Mouse (Mus musculus) CD4-positive, CD25-positive, alpha-beta regulatory T cell, adult 2 months (primary cell): ENCODE measurements around the gene Nabp2.
A peak's percentile ranks its signal among the peaks of the same experiment; 100 is the strongest.

ENCODE experiments used
- DNase-seq: peaks from one replicate; pipeline ENCODE4 v3.0.0-alpha.2; 2012; ENCODE audit warnings: low read depth, low spot score

Nabp2 gene

DNA sequence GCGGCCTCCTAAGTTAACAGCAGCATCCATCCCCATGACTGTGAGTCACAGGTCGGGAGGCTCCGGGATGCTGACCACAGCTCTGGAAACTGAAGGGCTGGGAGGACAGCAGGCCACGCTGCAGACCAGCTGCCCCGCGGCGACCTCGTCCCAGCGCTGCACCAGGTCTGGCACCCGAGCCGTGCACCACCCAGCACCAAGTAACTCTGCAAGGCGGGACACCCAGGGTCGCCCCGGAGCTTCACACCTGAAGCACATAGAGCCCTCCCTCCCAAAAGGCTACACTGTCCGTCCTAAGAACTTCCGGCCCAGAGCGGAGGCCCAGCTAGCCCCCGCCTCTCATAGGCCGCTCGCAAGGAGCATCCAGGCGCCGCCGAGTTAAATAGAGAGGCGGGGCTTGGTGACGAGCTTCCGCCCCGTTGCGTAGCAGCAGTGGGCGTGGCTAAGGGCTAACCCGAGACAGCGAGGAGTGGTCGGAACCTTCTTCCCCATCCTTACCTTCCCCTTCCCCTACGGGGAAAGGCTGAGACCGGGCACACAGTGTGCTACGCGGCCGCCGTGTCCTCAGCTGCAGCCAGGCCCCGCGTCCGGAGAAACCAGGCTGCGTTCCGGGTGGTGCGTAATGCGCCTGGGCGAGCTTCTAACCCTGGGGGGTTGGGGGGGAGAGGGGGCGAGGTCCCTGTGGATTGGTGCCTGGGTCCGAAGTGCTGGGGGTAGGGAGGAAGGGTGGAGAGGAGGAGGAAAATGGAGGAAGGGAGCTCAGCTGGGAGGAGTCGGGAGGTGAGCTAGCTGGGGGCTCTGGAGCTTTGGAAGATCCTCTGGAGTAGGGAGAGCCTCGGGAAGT is at the start of gene Nabp2, which contains the start of gene Rnf41:
Gene Nabp2 (minus strand): TSS at position 282 of the 844 bp plus-strand sequence.
Gene Rnf41 (plus strand): TSS at position 447 of the 844 bp plus-strand sequence.
- peak; percentile 96 for DNase-seq

DNA sequence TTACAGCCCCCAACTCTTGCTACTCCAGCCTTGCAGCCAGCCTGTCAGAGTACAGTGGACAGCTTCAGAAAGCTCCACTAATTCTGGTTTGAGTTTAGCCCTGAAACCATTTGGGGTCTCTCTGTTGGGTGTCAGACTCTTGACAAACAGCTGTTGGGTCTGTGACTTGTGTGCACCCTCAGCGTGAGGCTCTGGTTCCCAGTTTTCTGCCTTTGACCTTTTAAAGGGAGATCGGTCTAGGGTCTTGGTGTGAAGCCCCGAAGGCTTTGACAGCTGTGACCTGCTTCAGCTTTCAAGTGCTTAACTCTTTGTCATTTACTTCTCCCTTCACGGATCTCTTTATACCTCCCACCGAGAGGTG is 49.0 kb upstream of the Nabp2 start:
- no peak for DNase-seq

DNA sequence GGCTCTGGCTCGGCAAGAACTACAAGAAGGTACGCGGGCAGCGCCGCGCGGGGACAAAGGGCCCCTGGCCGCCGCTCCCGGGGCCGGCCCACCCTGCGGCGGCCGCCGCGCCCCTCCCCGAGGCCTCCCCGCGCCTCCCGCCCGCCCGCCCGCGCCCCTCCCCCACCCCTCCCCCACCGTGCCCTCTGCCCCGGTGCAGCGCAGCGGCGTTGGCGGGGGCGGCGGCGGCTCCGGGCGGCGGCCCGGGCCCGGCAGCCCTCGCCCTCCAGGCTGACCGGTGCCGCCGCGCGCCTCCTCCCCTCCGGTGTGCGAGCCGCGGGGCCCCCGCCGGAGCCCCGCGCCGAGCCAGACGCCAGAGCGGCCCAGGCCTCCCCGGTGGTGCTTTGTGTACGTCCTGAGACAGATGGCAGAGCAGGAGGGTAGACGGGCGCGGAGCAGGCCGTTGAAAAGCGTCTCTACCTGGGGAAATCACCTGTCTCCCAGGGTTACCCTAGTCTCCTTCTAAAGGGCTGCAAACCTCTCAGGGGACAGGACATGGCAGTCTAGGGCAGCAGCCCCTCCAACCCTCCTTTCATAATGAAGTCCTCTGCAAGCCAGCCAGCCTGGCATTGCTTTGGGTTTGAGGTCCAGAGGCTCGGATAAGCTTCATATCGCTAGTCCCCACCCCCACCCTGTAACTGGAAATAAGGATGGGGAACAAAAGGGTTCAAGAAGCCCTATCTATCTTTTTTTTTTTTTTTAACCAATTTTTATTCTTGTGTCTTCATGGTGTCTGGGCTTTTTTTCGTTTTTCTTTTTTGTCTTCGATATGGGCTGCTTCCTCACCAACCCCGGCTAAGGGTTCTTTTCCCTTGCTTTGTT is 48.3 kb upstream of the Nabp2 start:
- DNase-seq: peak; percentile 68

DNA sequence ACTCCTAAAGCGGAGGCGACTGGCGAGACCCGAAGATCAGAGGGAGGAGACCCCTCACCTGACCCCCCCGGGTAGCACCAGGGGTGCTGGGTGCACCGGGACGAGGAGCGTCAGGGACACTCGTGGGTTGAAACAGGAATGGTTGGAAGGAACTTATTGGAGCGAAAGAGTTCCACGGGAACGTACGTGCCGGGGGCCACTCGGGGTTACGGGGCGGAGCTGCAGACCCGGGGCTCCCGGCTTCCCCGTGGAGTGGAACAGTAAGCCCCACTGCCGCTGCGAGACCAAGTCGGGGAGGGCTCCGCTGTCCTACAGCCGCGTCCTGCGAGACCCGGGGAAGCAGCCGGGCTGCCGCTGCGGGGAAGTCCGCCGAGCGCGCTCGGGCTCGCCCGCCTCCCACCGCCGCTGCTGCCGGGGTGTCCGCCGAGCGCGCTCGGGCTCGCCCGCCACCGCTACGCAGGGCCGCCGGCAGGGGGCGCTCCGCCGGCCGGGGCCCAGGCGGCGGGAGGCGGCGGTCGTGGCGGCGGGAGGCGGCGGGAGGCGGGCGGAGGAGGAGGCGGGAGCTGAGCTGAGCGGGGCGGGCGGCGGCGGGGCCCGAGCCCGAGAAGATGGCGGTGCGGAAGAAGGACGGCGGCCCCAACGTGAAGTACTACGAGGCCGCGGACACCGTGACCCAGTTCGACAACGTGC is 47.6 kb upstream of the Nabp2 start, which contains the start of gene Smarcc2:
Gene Smarcc2 (plus strand): TSS at position 530 of the 690 bp plus-strand sequence.
- DNase-seq: peak; percentile 92

DNA sequence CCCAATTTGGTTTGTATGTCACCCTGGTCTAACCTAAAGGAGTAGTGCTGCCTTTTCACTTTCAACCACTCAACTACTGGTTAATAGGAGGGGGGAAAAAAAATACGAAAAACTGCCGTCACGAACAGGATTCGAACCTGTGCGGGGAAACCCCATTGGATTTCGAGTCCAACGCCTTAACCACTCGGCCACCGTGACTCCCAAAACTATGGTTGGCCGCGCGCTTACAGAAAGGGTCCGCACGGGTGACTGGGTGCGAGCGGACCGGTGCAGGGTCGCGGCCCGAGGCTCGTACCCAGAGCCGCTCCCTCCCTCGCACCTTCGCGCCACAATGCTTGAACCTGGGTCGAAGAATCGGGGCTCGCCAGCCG is 47.0 kb upstream of the Nabp2 start:
- peak; percentile 80 for DNase-seq

DNA sequence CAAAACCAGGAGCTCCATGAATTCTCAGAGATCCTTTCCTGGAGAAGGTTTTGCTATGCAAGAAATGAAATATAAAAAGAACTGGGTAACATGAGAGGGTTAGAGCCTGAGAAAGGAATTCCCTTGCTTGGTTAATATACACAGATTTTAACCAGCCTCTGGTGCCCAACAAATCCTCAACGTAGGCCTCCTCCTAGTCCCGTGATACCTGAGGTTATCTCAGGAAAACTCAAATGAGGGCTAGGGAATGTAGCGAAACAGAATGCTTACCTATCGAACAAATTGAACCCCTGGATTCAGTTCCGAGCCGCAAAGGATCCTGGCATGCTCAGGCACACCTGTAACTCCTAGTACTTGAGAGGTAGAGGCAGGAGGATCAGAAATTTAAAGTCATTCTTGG is 46.4 kb upstream of the Nabp2 start:
- no peak for DNase-seq

DNA sequence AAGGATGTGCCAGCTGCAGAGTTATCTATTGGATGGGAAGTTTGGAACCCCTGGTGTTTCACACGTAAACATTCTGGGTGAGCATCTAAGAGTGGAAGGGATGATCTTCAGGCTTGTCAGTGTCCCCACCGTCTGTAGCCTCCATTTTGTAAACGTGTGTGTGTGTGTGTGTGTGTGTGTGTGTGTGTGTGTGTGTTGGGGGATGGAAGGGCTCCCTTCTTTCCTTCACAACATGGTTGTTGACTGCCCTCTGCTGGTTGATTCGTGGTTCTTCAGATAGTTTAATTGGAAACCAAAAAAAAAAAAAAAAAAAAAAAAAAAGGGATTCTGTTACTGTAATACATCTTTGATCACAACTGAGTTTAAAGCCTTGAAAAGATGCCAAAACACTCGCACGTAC is 44.0 kb upstream of the Nabp2 start:
- DNase-seq: peak; percentile 90

DNA sequence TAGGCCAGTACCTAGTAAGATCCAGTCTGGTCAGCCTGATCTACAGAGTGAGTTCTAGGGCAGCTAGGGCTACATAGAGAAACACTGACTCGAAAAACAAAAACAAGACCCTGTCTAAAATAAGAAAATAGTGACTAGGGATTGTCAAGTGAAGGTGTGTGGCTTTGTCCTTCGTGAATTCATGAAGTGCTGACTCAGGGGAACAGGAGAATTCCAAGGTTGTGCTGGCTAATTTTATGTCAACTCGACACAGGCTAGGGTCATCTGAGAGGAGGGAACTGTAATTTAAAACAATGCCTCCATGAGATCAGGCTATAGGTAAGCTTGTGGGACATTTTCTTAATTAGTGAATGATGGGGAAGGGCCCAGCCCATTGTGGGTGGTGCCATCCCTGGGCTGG is 43.2 kb upstream of the Nabp2 start:
- DNase-seq: no peak

DNA sequence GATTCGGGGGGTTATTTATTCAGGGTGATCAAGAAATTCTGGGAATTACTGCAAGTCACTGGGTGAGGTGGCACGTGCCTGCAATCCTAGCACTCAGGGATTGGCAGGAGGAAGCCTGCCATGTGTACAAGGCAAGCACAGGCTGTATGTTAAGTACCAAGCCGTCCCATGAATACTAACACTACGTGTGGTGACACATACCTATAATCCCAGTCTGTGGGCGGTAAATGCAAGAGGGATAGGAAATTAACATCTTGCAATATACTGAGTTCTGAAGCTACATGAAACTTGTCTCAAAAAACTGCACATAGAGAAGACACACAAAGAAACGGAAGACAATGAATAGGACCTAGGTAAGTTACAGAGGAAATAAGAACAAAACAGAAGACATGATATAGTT is 39.7 kb upstream of the Nabp2 start:
- DNase-seq: no peak

DNA sequence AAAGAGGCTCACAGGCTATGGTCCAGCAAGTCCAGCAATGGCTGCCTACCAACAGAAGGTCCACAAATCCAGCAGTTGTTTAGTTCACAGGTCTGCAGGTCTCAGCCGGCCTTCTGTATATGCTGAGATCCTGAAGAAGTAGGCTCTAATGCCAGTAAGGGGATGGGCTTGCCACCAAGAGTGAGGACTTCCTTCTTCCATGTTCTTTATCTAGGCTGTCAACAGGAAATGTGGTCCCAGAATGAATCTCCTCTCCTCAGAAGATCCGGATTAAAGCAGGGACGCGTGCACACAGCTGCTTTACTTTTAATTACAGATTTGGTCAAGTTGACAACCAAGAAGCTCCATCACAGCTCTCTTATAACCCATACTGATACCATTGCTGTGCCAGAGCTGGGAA is 34.1 kb upstream of the Nabp2 start:
- no peak for DNase-seq

DNA sequence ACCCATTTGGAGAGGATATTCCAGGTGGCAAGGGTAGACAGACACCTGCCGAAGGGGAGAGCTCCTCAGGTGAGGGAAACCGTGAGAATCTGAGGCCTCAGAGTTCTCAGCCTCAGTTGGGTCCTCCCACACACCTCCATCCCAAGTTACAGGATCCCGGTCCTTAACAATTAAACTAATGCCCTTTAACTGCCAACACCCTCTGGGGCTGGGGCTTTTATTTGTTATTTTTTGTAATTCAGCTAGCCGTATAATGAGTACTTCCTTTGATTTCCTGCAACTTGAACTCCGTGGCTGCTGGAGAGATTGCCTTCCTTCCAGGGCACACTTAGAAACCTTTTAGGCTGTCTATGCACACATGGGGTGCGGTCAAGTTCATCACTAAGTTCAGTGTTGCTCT is 33.1 kb upstream of the Nabp2 start:
- DNase-seq: no peak

DNA sequence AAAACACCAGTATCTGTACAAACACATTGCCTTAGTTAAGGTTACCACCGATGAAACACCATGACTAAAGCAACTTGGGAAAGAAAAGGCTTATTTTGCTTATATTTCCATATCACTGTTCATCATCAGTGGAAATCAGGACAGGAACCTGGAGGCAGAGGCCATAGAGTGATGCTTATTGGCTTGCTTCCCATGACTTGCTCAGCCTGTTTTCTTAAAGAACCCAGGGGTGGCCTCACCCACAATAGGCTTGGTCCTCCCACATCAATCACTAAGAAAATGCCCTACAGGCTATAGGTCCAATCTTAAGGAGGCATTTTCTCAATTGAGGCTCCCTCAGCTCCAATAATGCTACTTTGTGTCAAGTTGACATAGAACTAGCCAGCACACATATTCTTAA is 31.4 kb upstream of the Nabp2 start:
- no peak for DNase-seq

DNA sequence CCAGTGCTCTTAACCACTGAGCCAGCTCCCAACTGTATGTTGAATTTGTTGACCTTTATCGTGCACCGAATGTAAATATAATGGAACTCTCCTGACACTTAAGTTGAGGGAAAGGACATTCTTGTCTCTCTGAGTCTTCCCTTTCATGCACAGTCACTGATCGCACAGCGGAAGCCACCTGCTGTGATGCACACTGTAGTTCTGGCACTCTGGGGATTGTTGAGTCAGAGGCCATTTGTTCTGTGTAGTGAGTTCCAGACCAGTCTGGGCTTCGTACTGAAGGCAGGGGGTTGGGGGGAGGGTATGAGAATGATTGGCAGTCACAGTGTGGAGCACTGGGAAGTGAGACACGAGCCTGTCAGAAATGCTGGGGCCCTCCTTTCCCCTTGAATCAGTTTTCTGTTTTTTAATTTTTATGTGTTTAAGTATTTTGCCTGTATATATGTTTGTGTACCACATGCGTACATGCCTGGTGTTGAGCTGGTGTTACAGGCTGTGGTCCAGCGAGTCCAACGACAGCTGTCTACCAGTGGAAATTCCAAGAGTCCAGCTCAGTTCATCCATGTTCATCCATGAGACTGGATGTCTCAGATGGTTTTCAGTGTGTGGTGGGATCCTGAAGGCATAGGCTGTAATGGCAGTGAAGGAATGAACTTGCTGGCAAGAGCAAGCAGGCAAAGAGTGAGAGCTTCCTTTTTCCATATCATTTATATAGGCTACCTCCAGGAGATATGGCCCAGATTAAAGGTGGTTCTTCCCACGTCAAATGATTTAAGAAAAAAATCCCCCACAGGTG is 30.2 kb upstream of the Nabp2 start:
- DNase-seq: no peak

DNA sequence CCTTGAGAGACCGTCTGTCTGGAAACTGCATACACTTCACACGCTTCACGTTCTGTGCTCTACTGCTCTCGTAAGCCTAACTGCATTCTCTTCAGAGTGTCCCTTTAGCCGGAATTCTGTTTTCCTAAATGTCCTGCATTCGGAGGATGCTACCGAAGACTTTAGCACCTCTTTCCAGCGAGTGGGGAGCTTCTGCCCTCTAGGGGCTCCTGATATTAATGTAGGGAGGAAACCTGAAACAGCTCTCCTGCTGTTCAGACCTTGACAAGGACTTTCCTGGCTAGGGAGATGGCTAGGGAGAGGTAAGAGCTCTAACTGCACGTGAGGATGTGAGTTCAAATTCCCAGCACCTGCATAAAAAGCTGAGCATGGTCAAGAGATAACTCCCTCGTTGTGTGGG is 29.1 kb upstream of the Nabp2 start:
- peak; percentile 70 for DNase-seq

DNA sequence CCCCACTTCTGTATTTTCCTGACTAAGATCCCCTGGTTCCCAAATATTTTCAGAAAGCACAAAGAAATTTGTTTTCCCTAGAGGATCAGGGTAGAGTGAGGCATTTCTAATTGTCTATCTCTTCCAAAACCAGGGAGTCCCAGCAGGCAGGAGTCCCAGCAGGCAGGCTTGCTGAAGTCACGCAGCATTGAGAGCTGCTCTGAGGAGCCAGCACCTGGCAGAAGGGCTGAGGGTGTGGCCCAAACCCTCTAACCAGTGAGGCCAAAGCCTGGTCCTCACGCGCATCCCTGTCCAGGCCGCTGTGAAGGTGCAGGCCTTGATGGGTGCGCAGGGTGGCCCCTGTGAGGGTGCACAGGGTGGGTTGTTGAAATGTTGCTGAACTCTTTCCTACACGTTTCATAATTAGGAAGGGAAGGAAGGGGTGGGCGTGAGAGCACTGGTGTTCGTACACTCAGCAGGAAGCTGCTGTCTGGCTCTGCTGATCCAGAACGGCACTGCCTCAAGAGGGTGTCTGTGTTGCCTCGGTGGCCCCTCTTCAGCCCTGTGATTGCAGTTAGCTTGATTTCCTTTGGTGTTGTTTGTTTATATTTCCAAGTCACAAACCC is 27.5 kb upstream of the Nabp2 start:
- DNase-seq: peak; percentile 81

DNA sequence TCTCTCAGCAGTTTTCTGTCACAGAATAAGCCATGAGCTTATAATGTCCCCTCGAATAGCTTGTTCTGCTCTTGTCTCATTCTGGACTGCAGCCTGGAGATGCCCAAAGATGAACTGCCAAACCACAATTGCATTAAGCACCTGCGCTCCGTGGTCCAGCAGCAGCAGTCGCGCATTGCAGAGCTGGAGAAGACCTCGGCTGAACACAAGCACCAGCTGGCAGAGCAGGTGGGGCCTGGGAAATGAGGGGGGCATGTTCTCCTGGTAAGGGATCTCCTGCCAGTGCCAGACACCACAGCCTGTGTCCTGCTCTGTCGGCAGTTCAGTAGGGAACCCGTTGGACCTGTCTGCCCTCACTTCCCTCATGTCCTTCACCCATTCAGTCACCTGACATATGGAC is 25.1 kb upstream of the Nabp2 start:
- DNase-seq: no peak

DNA sequence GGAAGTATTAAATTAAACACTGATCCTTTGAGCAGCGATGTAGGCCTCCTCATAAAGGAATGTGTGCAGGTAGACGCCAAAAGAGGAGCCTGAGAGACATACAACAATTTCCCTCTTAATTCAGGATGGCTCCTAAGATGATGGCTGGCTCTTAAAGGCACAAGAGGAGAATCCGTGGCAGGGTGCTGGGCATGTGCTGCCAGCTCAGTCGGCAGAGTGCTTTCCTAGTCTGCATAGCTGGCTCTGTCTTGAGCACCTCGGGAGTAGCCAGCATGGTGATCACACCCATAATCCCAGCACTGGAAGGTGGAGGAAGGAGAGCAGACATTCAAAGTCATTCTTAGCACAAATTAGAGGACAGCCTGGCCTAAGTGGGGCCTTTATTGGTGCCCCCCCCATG is 24.6 kb upstream of the Nabp2 start:
- no peak for DNase-seq

DNA sequence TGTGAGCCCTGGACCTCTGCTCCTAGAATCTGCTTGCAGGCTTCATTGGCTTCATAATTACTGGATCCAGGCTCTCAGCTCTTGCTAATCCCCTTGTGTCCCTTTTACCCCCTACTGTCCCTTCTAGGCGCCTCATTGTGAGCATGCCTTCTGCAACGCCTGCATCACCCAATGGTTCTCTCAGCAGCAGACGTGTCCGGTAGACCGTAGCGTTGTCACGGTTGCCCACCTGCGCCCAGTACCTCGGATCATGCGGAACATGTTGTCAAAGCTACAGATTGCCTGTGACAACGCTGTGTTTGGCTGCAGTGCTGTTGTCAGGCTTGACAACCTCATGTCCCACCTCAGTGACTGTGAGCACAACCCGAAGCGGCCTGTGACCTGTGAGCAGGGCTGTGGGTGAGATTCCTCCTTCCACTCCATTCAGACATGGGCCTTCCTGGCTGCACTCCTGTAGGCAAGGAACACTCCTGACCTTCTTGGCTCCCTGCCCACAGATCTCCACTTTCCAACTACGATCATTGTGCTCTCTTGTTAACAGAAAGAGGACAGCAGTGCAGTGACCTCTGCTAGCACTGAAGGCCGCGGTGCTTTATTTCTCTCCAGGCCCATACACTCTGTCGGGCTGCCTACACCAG is 24.0 kb upstream of the Nabp2 start:
- DNase-seq: no peak

DNA sequence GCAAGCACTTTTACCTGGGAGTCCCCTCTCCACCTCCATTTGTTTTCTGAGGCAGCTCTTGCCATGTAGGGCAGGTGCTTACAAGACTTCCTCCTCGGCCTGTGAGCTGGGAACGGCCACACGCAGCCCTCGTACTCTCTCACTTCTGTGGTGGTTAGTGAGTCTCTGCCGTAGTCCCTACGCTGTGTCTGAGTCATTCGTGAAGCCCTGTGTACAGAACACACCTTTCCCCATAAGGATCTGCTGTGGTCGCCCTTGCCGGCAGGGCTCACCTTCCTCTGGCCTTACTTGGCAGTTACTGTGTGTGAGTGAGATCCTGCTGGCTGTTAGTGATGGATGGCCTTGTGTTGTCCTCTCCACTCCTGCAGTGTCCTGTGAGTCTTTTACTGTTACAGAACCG is 23.4 kb upstream of the Nabp2 start:
- DNase-seq: peak; percentile 77

DNA sequence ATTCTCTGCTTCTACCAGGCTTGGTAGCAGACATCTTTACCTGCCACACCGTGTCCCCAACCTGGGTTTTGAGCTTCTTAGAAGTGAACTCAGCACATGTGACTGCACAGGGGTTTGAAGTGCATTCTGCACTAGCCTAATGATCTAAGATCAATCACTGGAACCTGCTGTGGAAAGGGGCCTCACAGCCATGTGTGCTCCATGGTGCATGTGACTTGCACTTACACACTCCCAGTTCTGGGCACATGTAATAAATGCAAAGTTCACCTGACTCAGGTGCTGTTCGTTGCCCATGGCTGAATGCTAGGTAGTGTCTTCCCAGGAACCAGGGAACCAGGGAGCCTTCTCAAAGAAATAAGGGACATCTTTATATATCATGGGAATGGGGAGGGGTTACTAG is 22.1 kb upstream of the Nabp2 start:
- DNase-seq: no peak
